Comparison of ENCODE assay signal across 17 mouse cellular contexts in genomic region chr9:61402268-61402667, GRCm38 (mm10). TPM values are rescaled to one million over a fixed set of nuclear protein-coding genes. Genes with fewer than 3 reads are reported as not detected.
DNase-seq lines count a peak whose midpoint lies in the region; ATAC-seq and TF ChIP-seq lines count a peak whose summit lies in the region.
"Had no signal": no experiment of that assay in that cellular context is flagged by ENCODE, and none has a peak within 500 bp of the region (broad histone marks: within the 10 kb centered on the region; RNA-seq: fewer than 3 reads in every experiment).

No protein-coding gene starts in this region.

- TF ChIP-seq CTCF in cerebellum, adult 2 months (IDR thresholded peaks at IDR 0.05; ENCODE audit: borderline replicate concordance, insufficient read depth, low read depth, low read length): no peak

- no peak overlapping the region for H3K9ac ChIP-seq in kidney, embryonic 14.5 days (ENCODE audit: low read depth, low read length)
- H3K9ac ChIP-seq: heart, embryonic 13.5 days; liver, embryonic 13.5 days had no signal

- TF ChIP-seq POLR2A in cerebellum, adult 2 months (IDR thresholded peaks at IDR 0.05; ENCODE audit: borderline replicate concordance, insufficient read depth, low read length): no peak

- no peak overlapping the region for H3K27ac ChIP-seq in cerebellum, adult 2 months (ENCODE audit: insufficient read depth, low read length)
- no peak overlapping the region for H3K27ac ChIP-seq in kidney, embryonic 14.5 days (ENCODE audit: low read depth, low read length)
- H3K27ac ChIP-seq: heart, embryonic 13.5 days; layer of hippocampus, adult 2 months; left cerebral cortex, adult 2 months; liver, embryonic 13.5 days; stomach, postnatal 0 days had no signal

- no peak overlapping the region for H3K4me2 ChIP-seq in kidney, embryonic 14.5 days (replicated peaks; ENCODE audit: low read depth, low read length)
- H3K4me2 ChIP-seq: heart, embryonic 13.5 days; liver, embryonic 13.5 days had no signal

- H3K4me3 ChIP-seq in cerebellum, adult 2 months (replicated peaks; ENCODE audit: insufficient read depth, low read depth, low read length): no peak overlapping the region
- no peak overlapping the region for H3K4me3 ChIP-seq in kidney, embryonic 14.5 days (ENCODE audit: low read length)
- H3K4me3 ChIP-seq: heart, embryonic 13.5 days; layer of hippocampus, adult 2 months; left cerebral cortex, adult 2 months; liver, embryonic 13.5 days; myocyte had no signal

- no peaks in the 10 kb centered on the region for H3K9me3 ChIP-seq in kidney, embryonic 14.5 days (ENCODE audit: control insufficient read depth, low read length)
- H3K9me3 ChIP-seq: liver, embryonic 13.5 days had no signal

- 19% methylated on average over 4 of the region's 4 CpGs for WGBS in cerebellum, adult 2 months
- 88% methylated on average over 4 of the region's 4 CpGs for WGBS in kidney, embryonic 14.5 days

- H3K36me3 ChIP-seq in kidney, embryonic 14.5 days (ENCODE audit: control insufficient read depth, insufficient read depth, low read length): peaks cover 76% of the 10 kb centered on the region

- ATAC-seq in kidney, embryonic 14.5 days (ENCODE audit: low FRiP score, low TSS enrichment): no peak

- DNase-seq in cerebellum, adult 2 months: peak; percentile 40 to 50
- DNase-seq in cerebellum, adult 11-12 months: no peak
- peak; percentile 34 for DNase-seq in kidney, adult 11 months
- DNase-seq in ovary, adult 18-20 months (ENCODE audit: low spot score): peak; percentile 36
- no peak for DNase-seq in ovary, postnatal 36 days (ENCODE audit: low spot score)
- no peak for DNase-seq in lung, postnatal 36 days
- DNase-seq in urinary bladder, postnatal 25 days (ENCODE audit: low spot score): no peak
- DNase-seq: heart, postnatal 4 days; liver, embryonic 13.5 days; right cerebral cortex, postnatal 14 days; thymus, postnatal 25 days had no signal

- H3K4me1 ChIP-seq in cerebellum, adult 2 months (ENCODE audit: control insufficient read depth, insufficient read depth, low read length): peaks cover 34% of the 10 kb centered on the region
- peaks cover 37% of the 10 kb centered on the region for H3K4me1 ChIP-seq in kidney, embryonic 14.5 days (ENCODE audit: control insufficient read depth, insufficient read depth, low read length)

- H3K27me3 ChIP-seq in cerebellum, adult 2 months (ENCODE audit: control insufficient read depth, insufficient read depth, low read length): no peaks in the 10 kb centered on the region
- 0 out of 2 replicates have a peak, but pooled peaks cover 3% of the 10 kb centered on the region for H3K27me3 ChIP-seq in kidney, embryonic 14.5 days (ENCODE audit: control insufficient read depth, insufficient read depth, low read length)
- H3K27me3 ChIP-seq: liver, embryonic 13.5 days had no signal

RNA-seq across cellular contexts. Expression of gene Tle3, which starts 30.1 kb away (rescaled TPM):
- polyA plus RNA-seq in cerebellum, adult 2 months (2012; rRNA removed): 50.6 and 62.0 TPM in 2 replicates
- 29.6 and 33.7 TPM in 2 replicates for polyA plus RNA-seq in kidney, embryonic 14.5 days (2014; fragmentation: Nextera tagmentation; extraction: Ambion mirVana)

Comparison
In these comparisons a context has a peak if more than half of its experiments do, and no peak if none do; other contexts are left out.
1. DNase-seq: peak in cerebellum, adult 2 months (2 of 2), kidney, adult 11 months (single experiment) and ovary, adult 18-20 months (single experiment); none in cerebellum, adult 11-12 months (single experiment), ovary, postnatal 36 days (single experiment), lung, postnatal 36 days (single experiment) and urinary bladder, postnatal 25 days (single experiment).